Mouse (Mus musculus): ENCODE measurements around the gene Slc6a21.

Slc6a21 gene

GRCm38 (mm10) chr7:45316536-45316935 is 39.2 kb downstream of the Slc6a21 start:
- DNase-seq (ENCODE audit: low read depth), result no peak

GRCm38 (mm10) chr7:45322245-45322644 is 44.9 kb downstream of the Slc6a21 start:
- DNase-seq (ENCODE audit: low read depth), result no peak

GRCm38 (mm10) chr7:45323069-45323468 is 45.8 kb downstream of the Slc6a21 start:
- DNase-seq (ENCODE audit: low read depth), result no peak

- no peak for DNase-seq (ENCODE audit: low read depth)
Observed at GRCm38 (mm10) chr7:45325800-45326199, 48.5 kb downstream of the Slc6a21 start.

- no peak for DNase-seq (ENCODE audit: low read depth)
Observed at GRCm38 (mm10) chr7:45328841-45329475, 51.6 kb downstream of the Slc6a21 start.

- DNase-seq (ENCODE audit: low read depth), result no peak
Observed at GRCm38 (mm10) chr7:45331502-45331901, 54.2 kb downstream of the Slc6a21 start.

- no peak for DNase-seq (ENCODE audit: low read depth)
Observed at GRCm38 (mm10) chr7:45332685-45333425, 55.5 kb downstream of the Slc6a21 start.

- DNase-seq (ENCODE audit: low read depth), result no peak
Observed at GRCm38 (mm10) chr7:45333431-45333982, 56.2 kb downstream of the Slc6a21 start, which contains the start of gene Trpm4. Gene Trpm4 (minus strand): TSS chr7:45333780.

GRCm38 (mm10) chr7:45334605-45335004 is 57.3 kb downstream of the Slc6a21 start:
- no peak for DNase-seq (ENCODE audit: low read depth)

- no peak for DNase-seq (ENCODE audit: low read depth)
Observed at GRCm38 (mm10) chr7:45335056-45335455, 57.7 kb downstream of the Slc6a21 start, which contains the start of gene Hrc. Gene Hrc (plus strand): TSS chr7:45335290.

- no peak for DNase-seq (ENCODE audit: low read depth)
Observed at GRCm38 (mm10) chr7:45336319-45336718, 59.0 kb downstream of the Slc6a21 start.

GRCm38 (mm10) chr7:45337469-45337868 is 60.2 kb downstream of the Slc6a21 start:
- DNase-seq (ENCODE audit: low read depth), result no peak

- DNase-seq (ENCODE audit: low read depth), result no peak
Observed at GRCm38 (mm10) chr7:45338161-45338911, 61.0 kb downstream of the Slc6a21 start.

All from c-Kit-positive CD71-positive TER-119-negative erythroid progenitor cells, embryonic 14.5 days (primary cell).